Mouse (Mus musculus) megakaryocyte progenitor cell, adult 5-6 weeks (primary cell): ENCODE measurements at regions not wholly inside any gene's neighbourhood (a gene's known extent, or its start where the extent isn't known, plus 50 kb on each side); places are given as distances from the start of the nearest gene placed in this dataset.

Source experiments
- ATAC-seq: replicated peaks from 2 replicates; pipeline ENCODE4 v1.8.0; 2016; ENCODE audit warnings: mild to moderate bottlenecking, moderate TSS enrichment, inconsistent platforms; ENCODE audit not compliant: poor library complexity

DNA sequence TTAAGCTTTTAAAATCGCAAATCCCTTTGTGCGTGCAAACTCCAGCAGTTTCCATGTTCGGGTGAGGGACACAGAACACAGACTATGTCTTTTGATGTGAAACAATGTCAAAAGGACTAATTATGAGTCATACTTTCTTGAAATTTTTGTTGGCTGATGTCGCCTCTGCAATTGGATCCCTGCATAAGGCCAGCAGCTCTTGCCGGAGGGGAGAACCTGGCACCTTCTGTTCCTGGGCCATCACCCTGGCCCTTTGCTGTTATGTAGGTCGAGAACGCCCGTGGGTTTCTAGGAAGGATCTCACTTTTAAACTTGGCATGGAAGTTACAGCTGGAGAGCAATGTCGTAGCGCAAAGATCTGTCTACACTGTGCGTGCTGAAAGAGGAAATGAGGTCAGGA lies 397.9 kb downstream of the Zfp536 start:
- no peak for ATAC-seq

GRCm38 (mm10) chr7:37376207-37376606 lies 397.2 kb downstream of the Zfp536 start:
- no peak for ATAC-seq

DNA sequence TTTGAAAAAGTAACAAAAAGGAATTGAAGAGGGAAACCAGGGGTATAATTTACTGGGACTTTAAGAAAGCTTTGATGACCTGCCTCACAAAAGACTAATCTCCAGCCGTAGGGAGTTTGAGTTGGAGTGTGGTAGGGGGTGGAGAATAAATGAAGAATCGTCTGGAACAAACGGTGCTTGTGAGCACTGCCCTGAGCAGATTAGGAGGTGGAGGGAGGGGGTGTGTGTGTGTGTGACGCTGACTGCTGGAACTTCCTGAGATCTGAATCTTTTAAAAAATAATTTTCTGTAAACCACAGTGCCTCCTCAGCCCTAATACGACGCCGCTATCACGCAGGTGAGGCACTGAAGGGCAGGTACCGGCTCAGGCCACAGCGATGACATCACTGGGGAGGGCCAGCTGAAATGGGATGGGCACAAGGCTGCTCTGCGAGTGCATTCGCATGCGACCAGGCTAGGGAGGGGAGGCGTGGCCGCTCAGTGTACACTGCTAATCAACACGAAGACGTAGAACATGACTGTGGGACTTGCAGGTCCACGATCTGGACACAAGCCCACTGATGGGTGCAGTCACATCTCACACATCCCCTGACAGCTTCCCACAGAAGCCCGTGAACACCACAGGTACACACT lies 395.4 kb downstream of the Zfp536 start:
- ATAC-seq = no peak

- no peak for ATAC-seq
Measured at GRCm38 (mm10) chr7:37387871-37388270, 385.6 kb downstream of the Zfp536 start.

DNA sequence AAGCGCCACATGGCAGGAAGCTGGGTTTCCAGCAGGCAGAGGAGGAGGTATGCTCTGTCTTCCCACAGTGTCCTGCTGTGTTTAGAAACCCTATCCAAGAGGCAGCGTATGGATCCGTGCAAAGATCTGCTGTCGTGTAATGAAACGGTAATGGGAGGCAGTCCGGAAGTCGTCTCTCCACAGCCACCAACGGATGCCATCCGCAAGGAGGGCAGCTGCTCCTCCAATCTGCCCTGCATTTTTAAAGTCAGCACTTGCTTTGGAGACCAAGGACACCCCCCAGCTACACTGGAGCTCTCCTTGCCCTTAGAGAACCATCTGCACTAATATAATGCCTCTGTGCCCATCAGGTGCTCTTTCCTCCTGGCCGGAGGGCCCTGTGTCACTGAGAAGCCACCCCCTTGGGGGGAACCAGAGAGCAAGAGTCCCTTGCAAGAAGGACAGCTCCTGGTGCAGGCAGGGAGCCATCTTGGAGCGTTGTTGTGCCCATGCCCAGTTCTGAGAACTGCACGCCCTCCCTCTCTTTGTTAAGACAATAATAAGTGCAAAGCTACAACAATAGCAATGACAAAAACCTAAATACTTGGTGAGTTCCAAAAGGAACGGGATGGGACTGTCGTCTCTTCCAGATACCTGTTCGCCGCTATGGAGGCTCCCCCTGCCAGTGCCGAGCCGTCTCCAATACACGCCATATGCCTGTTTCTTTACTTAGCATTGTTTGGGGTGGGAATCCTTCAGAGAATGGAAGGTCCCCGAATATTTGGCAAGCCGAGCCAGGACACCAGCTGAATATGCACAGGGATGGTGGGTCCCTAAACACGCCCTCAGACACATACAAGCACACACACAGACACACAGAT lies 384.4 kb downstream of the Zfp536 start:
- ATAC-seq = no peak

DNA sequence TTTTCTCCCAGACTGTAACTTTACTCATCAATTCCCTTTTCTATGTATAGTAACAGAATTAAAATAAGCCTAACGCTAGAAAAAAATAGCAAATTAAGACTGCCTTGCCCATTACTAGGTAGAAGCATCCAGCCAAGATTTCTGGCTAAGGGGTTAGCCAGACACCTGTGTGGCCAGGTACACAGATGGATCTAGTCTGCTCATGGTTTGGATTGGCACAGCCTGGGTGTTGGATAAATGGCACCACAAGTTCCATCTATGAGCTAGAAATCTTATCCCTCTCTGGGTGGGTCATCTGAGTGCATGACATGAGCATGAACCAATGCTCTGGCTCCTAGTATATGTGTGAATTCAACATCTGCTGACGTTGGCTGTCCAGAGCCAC lies 383.7 kb downstream of the Zfp536 start:
- no peak for ATAC-seq

DNA sequence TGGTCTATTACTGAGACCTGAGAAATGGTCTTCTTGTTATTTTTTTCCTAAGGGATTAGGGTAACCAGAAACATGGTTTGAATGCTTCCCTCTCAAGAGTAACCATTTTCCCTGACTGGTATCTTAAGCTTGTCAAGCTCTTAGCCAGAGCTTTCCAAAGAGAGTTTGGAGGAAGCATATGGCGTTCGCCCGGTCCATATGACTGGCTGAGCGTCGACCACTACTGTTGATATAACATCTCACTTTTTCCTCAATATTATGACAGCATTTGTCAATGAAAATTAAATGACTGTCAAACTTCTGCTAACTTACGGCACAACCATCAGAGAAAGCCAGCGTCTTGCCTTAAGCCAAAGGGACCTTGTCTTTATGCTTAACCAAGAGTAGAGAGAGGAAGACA lies 383.2 kb downstream of the Zfp536 start:
- no peak for ATAC-seq

DNA sequence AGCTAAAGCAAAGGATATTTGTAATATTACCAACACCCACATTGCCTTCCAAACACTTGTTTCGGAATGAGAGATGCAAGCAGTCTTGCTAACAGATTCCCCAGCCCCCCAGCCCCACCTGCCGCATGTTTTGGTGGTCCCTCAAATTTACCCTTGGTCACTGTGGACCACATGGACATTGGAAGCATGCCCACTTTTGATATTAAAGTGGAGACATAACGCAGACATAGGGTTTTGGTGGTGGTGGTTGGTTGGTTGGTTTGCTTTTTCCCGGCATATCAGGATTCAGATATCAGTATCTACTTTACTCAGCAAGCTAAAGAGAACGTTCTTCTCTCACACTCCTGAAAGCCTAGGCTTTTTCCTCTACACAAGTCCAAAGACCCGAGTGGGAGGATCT lies 381.3 kb downstream of the Zfp536 start:
- no peak for ATAC-seq

GRCm38 (mm10) chr7:37392604-37393003 lies 380.8 kb downstream of the Zfp536 start:
- no peak for ATAC-seq

GRCm38 (mm10) chr7:37393071-37393470 lies 380.4 kb downstream of the Zfp536 start:
- ATAC-seq = no peak

- ATAC-seq = no peak
Measured at GRCm38 (mm10) chr7:37394965-37395426, 378.4 kb downstream of the Zfp536 start.

- ATAC-seq = no peak
Measured at GRCm38 (mm10) chr7:37395881-37396513, 377.4 kb downstream of the Zfp536 start.

GRCm38 (mm10) chr7:37403483-37403882 lies 370.0 kb downstream of the Zfp536 start:
- ATAC-seq = no peak

DNA sequence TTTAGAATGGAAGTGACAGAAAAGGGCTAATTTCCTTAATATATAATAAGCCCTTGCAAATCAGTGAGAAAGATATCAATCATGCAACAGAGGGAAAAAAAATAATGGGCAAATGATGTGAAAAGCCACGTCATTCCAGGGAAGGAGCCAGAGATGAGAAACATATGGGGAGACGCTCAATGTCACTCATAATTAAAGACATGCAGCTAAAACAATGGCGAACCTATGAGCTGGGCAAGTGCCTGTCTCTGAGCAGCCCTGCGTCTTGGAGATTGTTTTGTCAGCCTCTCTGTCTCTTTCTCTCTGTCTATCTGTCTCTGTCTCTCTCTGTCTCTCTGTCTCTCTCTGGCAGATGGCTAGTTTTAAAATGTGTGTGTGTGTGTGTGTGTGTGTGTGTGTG lies 360.1 kb downstream of the Zfp536 start:
- no peak for ATAC-seq

DNA sequence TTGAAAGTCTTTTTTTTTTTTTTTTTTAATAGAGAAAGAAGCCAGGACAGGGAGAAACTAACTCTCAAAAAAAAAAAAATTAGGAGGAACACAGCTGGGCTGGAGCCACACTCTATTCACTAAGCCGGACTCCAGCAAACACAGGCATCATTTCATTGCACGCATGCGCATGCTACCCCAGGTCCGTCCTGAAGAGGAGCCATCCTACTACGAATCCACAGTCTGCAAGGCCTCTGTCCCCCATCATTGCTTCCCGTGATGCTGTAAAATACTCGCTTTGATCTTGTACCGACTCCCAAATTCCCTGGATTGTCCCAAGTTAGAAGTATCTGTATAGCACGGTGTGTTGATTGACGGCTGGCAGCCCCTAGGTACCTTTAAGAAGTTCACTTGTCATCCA lies 351.7 kb downstream of the Zfp536 start:
- ATAC-seq = no peak
